Mouse (Mus musculus): Measurements from ENCODE around the gene Crb3. TPM values are rescaled to one million over a fixed set of nuclear protein-coding genes. Genes with fewer than 3 reads are reported as not detected.

Gene Crb3
- polyA plus RNA-seq, 1 experiment from 2014 or later = 2.5 TPM

DNA sequence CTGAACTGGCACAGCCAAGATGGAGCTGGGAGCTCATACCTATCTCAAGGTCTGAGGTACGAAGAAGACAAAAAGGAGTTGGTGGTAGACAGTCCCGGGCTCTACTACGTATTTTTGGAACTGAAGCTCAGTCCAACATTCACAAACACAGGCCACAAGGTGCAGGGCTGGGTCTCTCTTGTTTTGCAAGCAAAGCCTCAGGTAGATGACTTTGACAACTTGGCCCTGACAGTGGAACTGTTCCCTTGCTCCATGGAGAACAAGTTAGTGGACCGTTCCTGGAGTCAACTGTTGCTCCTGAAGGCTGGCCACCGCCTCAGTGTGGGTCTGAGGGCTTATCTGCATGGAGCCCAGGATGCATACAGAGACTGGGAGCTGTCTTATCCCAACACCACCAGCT, 48.2 kb downstream of the Crb3 start:
- Histone ChIP-seq H3K27me3 (replicated peaks) (0 out of 2 replicates have a peak, but pooled peaks cover 10% of the 10 kb centered on the region), H3K4me3 (no peak overlapping the region), H3K9ac (no peak overlapping the region), H3K4me2 (no peak overlapping the region), H3K9me3 (no peaks in the 10 kb centered on the region), H3K27ac (replicated peaks) (no peak overlapping the region), H3K36me3 (no peaks in the 10 kb centered on the region), H3K4me1 (peaks cover 24% of the 10 kb centered on the region)
- WGBS = 71% methylated on average over 5 of the region's 5 CpGs
- ATAC-seq (ENCODE audit: extremely low read depth, insufficient number of reproducible peaks, low FRiP score, low TSS enrichment) = no peak

DNA sequence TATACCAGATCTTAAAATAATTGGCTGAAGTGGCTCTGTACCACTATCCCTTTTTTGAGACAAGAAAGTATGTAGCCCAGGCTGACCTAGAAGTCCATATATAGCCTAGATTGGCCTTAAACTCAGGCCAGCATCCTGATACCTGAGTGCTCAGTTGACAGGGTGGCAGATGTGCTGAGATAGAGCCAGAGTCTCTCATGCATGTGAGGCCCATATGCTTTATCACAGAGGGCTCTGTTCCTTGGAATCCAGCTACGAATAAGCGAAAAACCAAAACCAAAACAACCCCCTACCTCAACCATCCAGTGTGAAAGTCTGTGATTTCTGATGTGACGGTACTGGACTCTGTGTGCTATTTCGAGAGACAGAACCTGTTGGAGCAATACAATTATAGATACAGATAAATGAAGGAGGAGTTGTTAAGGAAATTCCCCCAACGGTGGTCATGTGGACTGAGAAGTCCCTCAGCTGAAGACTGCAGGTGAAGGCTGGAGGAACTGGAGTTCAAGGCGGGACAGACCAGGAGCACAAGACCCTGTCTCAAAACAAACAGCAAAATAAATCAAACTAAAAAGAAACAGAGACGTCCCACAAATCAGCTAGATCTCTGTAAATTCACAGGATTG, 49.2 kb downstream of the Crb3 start:
- H3K27ac ChIP-seq (replicated peaks) = no peak overlapping the region
- no peaks in the 10 kb centered on the region for H3K9me3 ChIP-seq
- H3K36me3 ChIP-seq = no peaks in the 10 kb centered on the region
- WGBS = 69% methylated on average over 7 of the region's 7 CpGs
- H3K9ac ChIP-seq = no peak overlapping the region
- 0 out of 2 replicates have a peak, but pooled peaks cover 10% of the 10 kb centered on the region for H3K27me3 ChIP-seq (replicated peaks)
- H3K4me1 ChIP-seq = peaks cover 24% of the 10 kb centered on the region
- no peak overlapping the region for H3K4me3 ChIP-seq
- no peak for ATAC-seq (ENCODE audit: extremely low read depth, insufficient number of reproducible peaks, low FRiP score, low TSS enrichment)
- H3K4me2 ChIP-seq = no peak overlapping the region

DNA sequence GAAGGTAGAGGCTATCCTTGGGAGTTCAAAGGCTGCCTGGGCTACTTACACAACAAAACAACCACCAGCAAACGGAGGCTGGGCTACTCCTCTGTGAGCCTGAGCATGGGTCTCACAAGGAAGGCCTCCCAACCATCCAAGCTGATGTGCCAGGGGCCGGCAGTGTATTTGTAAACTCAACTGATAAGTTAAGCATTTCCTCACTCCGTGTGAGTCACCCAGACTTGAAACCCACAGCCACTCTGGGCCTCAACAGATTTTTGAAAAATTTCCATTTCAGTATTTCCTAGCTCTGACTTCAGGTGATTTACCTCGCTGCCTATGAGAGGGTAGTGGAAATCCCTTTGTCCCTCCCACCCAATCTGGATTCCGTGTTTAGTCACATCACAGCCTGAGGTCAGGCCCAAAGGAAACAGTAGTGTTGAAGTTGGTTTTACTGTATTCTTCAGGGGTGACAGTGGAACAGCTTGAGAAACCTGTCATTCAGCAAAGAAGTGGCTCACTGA, 49.8 kb downstream of the Crb3 start:
- H3K36me3 ChIP-seq = no peaks in the 10 kb centered on the region
- H3K4me1 ChIP-seq = peaks cover 24% of the 10 kb centered on the region
- H3K27ac ChIP-seq (replicated peaks) = no peak overlapping the region
- H3K9ac ChIP-seq = no peak overlapping the region
- ATAC-seq (ENCODE audit: extremely low read depth, insufficient number of reproducible peaks, low FRiP score, low TSS enrichment) = no peak
- 27% methylated on average over 5 of the region's 5 CpGs for WGBS
- H3K27me3 ChIP-seq (replicated peaks) = 0 out of 2 replicates have a peak, but pooled peaks cover 10% of the 10 kb centered on the region
- no peak overlapping the region for H3K4me2 ChIP-seq
- H3K9me3 ChIP-seq = no peaks in the 10 kb centered on the region
- no peak overlapping the region for H3K4me3 ChIP-seq

DNA sequence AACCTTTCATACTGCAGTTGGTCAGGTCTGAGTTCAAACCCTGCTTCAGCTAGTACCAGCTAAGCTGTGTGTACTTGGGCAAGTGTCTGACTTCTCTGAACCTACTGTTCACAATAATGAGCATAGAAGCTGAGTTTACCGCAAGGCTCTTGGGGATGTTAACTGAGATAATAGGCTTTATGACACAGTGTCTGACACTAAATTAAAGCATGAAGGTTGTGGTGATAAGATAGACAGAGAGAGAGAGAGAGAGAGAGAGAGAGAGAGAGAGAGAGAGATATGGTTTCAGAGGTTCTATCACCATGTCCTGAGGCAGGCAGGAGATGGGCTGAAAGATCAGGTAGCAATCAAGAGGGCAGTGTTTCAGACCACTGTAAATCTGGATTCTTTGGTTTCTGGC, 51.1 kb downstream of the Crb3 start:
- peaks cover 16% of the 10 kb centered on the region for H3K4me1 ChIP-seq
- H3K4me3 ChIP-seq = no peak overlapping the region
- no peak overlapping the region for H3K9ac ChIP-seq
- H3K27me3 ChIP-seq (replicated peaks) = 0 out of 2 replicates have a peak, but pooled peaks cover 10% of the 10 kb centered on the region
- no peak overlapping the region for H3K4me2 ChIP-seq
- H3K36me3 ChIP-seq = no peaks in the 10 kb centered on the region
- H3K27ac ChIP-seq (replicated peaks) = no peak overlapping the region
- 70% methylated on average over 1 of the region's 1 CpGs for WGBS
- ATAC-seq (ENCODE audit: extremely low read depth, insufficient number of reproducible peaks, low FRiP score, low TSS enrichment) = no peak
- H3K9me3 ChIP-seq = no peaks in the 10 kb centered on the region

DNA sequence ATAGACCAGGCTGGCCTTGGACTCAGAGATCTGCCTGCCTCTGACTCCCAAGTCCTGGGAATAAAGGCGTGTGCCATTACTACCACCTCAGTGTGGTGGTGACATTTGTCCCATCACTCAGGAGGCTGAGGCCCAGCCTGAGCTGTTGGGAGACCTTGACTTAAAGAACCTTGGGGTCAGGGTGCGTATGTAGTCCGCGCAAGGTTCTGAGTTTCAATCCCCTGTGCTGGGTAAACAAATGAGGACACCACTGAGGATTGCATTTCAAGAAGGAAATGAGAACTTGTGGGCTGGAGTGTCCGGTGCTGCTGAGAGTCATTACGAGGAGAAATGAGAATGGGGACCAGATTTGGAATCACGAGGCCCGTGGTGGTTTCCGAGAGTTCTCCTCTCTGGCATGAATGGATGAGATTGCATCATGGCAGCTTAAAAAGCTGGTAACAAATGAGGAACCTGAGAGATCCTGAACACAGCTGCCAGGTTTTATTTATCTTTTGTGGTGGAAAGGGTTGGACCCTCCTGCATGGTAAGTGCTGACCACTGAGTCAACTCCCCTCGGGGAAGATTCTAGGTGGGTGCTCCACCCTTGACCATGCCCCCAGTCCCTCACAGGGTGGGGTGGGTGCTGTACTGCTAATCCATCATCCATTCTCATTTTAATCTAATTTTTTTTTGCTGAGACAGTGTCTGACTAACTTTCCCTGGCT, 54.0 kb downstream of the Crb3 start:
- H3K9ac ChIP-seq = no peak overlapping the region
- no peak overlapping the region for H3K27ac ChIP-seq (replicated peaks)
- H3K4me2 ChIP-seq = no peak overlapping the region
- H3K4me3 ChIP-seq = no peak overlapping the region
- no peaks in the 10 kb centered on the region for H3K4me1 ChIP-seq
- no peak for ATAC-seq (ENCODE audit: extremely low read depth, insufficient number of reproducible peaks, low FRiP score, low TSS enrichment)
- peaks cover 5% of the 10 kb centered on the region; the same call in 1 of the 2 replicates for H3K27me3 ChIP-seq (replicated peaks)
- H3K9me3 ChIP-seq = no peaks in the 10 kb centered on the region
- H3K36me3 ChIP-seq = no peaks in the 10 kb centered on the region
- 74% methylated on average over 10 of the region's 10 CpGs for WGBS

Other genes with a start within 250 kb of the Crb3 start
- gene Rfx2, start 228.1 kb upstream of the Crb3 start, polyA plus RNA-seq (2015; fragmentation: Nextera tagmentation; extraction: Ambion mirVana) = 4.7 and 4.9 TPM in 2 replicates
- not detected in 2 replicates for gene Acsbg2, start 184.7 kb upstream of the Crb3 start, polyA plus RNA-seq (2015; fragmentation: Nextera tagmentation; extraction: Ambion mirVana)
- 0.24 and 0.37 TPM in 2 replicates for gene 1700061G19Rik, start 183.6 kb upstream of the Crb3 start, polyA plus RNA-seq (2015; fragmentation: Nextera tagmentation; extraction: Ambion mirVana)
- 32.6 and 34.8 TPM in 2 replicates for gene Mllt1, start 123.7 kb upstream of the Crb3 start, polyA plus RNA-seq (2015; fragmentation: Nextera tagmentation; extraction: Ambion mirVana)
- 0.06 TPM in 1 of 2 replicates, not detected in the other for gene Acer1, start 77.0 kb upstream of the Crb3 start, polyA plus RNA-seq (2015; fragmentation: Nextera tagmentation; extraction: Ambion mirVana)
- gene Clpp, start 68.8 kb upstream of the Crb3 start, polyA plus RNA-seq (2015; fragmentation: Nextera tagmentation; extraction: Ambion mirVana) = 110 and 125 TPM in 2 replicates
- gene Alkbh7, start 61.8 kb upstream of the Crb3 start, polyA plus RNA-seq (2015; fragmentation: Nextera tagmentation; extraction: Ambion mirVana) = 45.7 and 56.8 TPM in 2 replicates
- 0.35 TPM in 1 of 2 replicates, not detected in the other for gene Pspn, start 59.1 kb upstream of the Crb3 start, polyA plus RNA-seq (2015; fragmentation: Nextera tagmentation; extraction: Ambion mirVana)
- 32.8 and 35.1 TPM in 2 replicates for gene Gtf2f1, start 47.8 kb upstream of the Crb3 start, polyA plus RNA-seq (2015; fragmentation: Nextera tagmentation; extraction: Ambion mirVana)
- gene Gm17949, start 47.6 kb upstream of the Crb3 start, polyA plus RNA-seq (2015; fragmentation: Nextera tagmentation; extraction: Ambion mirVana) = 0.37 and 0.48 TPM in 2 replicates
- 29.0 and 30.5 TPM in 2 replicates for gene Khsrp, start 27.6 kb upstream of the Crb3 start, polyA plus RNA-seq (2015; fragmentation: Nextera tagmentation; extraction: Ambion mirVana)
- gene Slc25a41, start 17.5 kb upstream of the Crb3 start, polyA plus RNA-seq (2015; fragmentation: Nextera tagmentation; extraction: Ambion mirVana) = not detected in 2 replicates
- 13.2 and 14.0 TPM in 2 replicates for gene Slc25a23, start 758 bp downstream of the Crb3 start, polyA plus RNA-seq (2015; fragmentation: Nextera tagmentation; extraction: Ambion mirVana)
- gene Dennd1c, start 19.4 kb downstream of the Crb3 start, polyA plus RNA-seq (2015; fragmentation: Nextera tagmentation; extraction: Ambion mirVana) = 1.0 and 1.7 TPM in 2 replicates
- gene Tubb4a, start 28.7 kb downstream of the Crb3 start, polyA plus RNA-seq (2015; fragmentation: Nextera tagmentation; extraction: Ambion mirVana) = 7.9 and 9.7 TPM in 2 replicates
- gene Tnfsf9, start 46.2 kb downstream of the Crb3 start, polyA plus RNA-seq (2015; fragmentation: Nextera tagmentation; extraction: Ambion mirVana) = 3.2 and 4.7 TPM in 2 replicates
- gene Cd70, start 90.7 kb downstream of the Crb3 start, polyA plus RNA-seq (2015; fragmentation: Nextera tagmentation; extraction: Ambion mirVana) = not detected in 2 replicates
- 0.13 and 0.28 TPM in 2 replicates for gene Tnfsf14, start 135.1 kb downstream of the Crb3 start, polyA plus RNA-seq (2015; fragmentation: Nextera tagmentation; extraction: Ambion mirVana)
- 1.6 and 4.0 TPM in 2 replicates for gene C3, start 169.0 kb downstream of the Crb3 start, polyA plus RNA-seq (2015; fragmentation: Nextera tagmentation; extraction: Ambion mirVana)
- gene Gpr108, start 189.3 kb downstream of the Crb3 start, polyA plus RNA-seq (2015; fragmentation: Nextera tagmentation; extraction: Ambion mirVana) = 25.5 and 26.4 TPM in 2 replicates
- 35.2 and 39.7 TPM in 2 replicates for gene Trip10, start 190.3 kb downstream of the Crb3 start, polyA plus RNA-seq (2015; fragmentation: Nextera tagmentation; extraction: Ambion mirVana)
- gene Vav1, start 220.0 kb downstream of the Crb3 start, polyA plus RNA-seq (2015; fragmentation: Nextera tagmentation; extraction: Ambion mirVana) = 1.8 and 2.4 TPM in 2 replicates